Mouse (Mus musculus): ENCODE results near the gene Slc5a5. TPM values are rescaled to one million over a fixed set of nuclear protein-coding genes. Genes with fewer than 3 reads are reported as not detected.
A peak's percentile ranks its signal among the peaks of the same experiment; 100 is the strongest.

Slc5a5 gene
- total and polyA plus RNA-seq, 3 experiments, result 0.10 to 0.12 TPM; not detected in 1

- DNase-seq, result peak; percentile 76
Measured at GRCm38 (mm10) chr8:70833520-70833919, 59.0 kb downstream of the Slc5a5 start.

- peak; percentile 46 for DNase-seq
Measured at GRCm38 (mm10) chr8:70833018-70833482, 59.5 kb downstream of the Slc5a5 start.

Small RNA genes lying within 50 kb of the gene (microRNA-seq; reads per million reads assigned to microRNA genes)
- 0 to 0.41 reads per million in 2 experiments for gene Mir1969
- gene Mir7067, result 0 reads per million in 2 experiments

Other genes with a start within 250 kb of the Slc5a5 start
- 100 to 1,000 TPM; 115 to 127 TPM for gene Pgpep1, start 232.4 kb downstream of the Slc5a5 start, total RNA-seq (2021)
- gene Pgpep1, start 232.4 kb downstream of the Slc5a5 start, polyA plus RNA-seq (2012; rRNA removed), result 115 and 117 TPM in 2 replicates
- 10 to 100 TPM; 65.2 to 88.5 TPM for gene Lsm4, start 219.5 kb downstream of the Slc5a5 start, total RNA-seq (2021)
- gene Lsm4, start 219.5 kb downstream of the Slc5a5 start, polyA plus RNA-seq (2012; rRNA removed), result 81.3 and 112 TPM in 2 replicates
- 100 to 1,000 TPM; 214 to 246 TPM for gene Jund, start 193.8 kb downstream of the Slc5a5 start, total RNA-seq (2021)
- gene Jund, start 193.8 kb downstream of the Slc5a5 start, polyA plus RNA-seq (2012; rRNA removed), result 1,009 and 1,256 TPM in 2 replicates
- under 1 TPM in 1 of 2 experiments, not detected in 1; 0.12 TPM for gene Iqcn, start 189.3 kb downstream of the Slc5a5 start, total RNA-seq (2021)
- gene Iqcn, start 189.3 kb downstream of the Slc5a5 start, polyA plus RNA-seq (2012; rRNA removed), result 0.25 and 0.28 TPM in 2 replicates
- gene Gm3336, start 174.2 kb downstream of the Slc5a5 start, total RNA-seq (2021), result under 1 TPM in 1 of 2 experiments, not detected in 1; 0.69 TPM
- gene Gm3336, start 174.2 kb downstream of the Slc5a5 start, polyA plus RNA-seq (2012; rRNA removed), result 0.51 and 0.97 TPM in 2 replicates
- 1 to 10 TPM in 1 of 2 experiments, under 1 TPM in 1; 0.76 to 1.0 TPM for gene Pde4c, start 169.0 kb downstream of the Slc5a5 start, total RNA-seq (2021)
- 2.9 and 3.3 TPM in 2 replicates for gene Pde4c, start 169.0 kb downstream of the Slc5a5 start, polyA plus RNA-seq (2012; rRNA removed)
- 10 to 100 TPM; 49.1 to 85.5 TPM for gene Rab3a, start 138.1 kb downstream of the Slc5a5 start, total RNA-seq (2021)
- 141 and 152 TPM in 2 replicates for gene Rab3a, start 138.1 kb downstream of the Slc5a5 start, polyA plus RNA-seq (2012; rRNA removed)
- gene Mpv17l2, start 131.8 kb downstream of the Slc5a5 start, total RNA-seq (2021), result 100 to 1,000 TPM; 108 to 132 TPM
- gene Mpv17l2, start 131.8 kb downstream of the Slc5a5 start, polyA plus RNA-seq (2012; rRNA removed), result 359 and 417 TPM in 2 replicates
- 10 to 100 TPM; 37.2 to 49.0 TPM for gene Pik3r2, start 116.0 kb downstream of the Slc5a5 start, total RNA-seq (2021)
- gene Pik3r2, start 116.0 kb downstream of the Slc5a5 start, polyA plus RNA-seq (2012; rRNA removed), result 296 and 305 TPM in 2 replicates
- gene Mast3, start 87.7 kb downstream of the Slc5a5 start, total RNA-seq (2021), result 10 to 100 TPM; 18.9 to 20.5 TPM
- 91.5 and 91.7 TPM in 2 replicates for gene Mast3, start 87.7 kb downstream of the Slc5a5 start, polyA plus RNA-seq (2012; rRNA removed)
- under 1 TPM in 1 of 2 experiments, not detected in 1; 0.10 TPM for gene Il12rb1, start 84.3 kb downstream of the Slc5a5 start, total RNA-seq (2021)
- gene Il12rb1, start 84.3 kb downstream of the Slc5a5 start, polyA plus RNA-seq (2012; rRNA removed), result 0.28 and 0.41 TPM in 2 replicates
- 10 to 100 TPM in 1 of 2 experiments, 1 to 10 TPM in 1; 9.0 to 10.8 TPM for gene Arrdc2, start 53.0 kb downstream of the Slc5a5 start, total RNA-seq (2021)
- gene Arrdc2, start 53.0 kb downstream of the Slc5a5 start, polyA plus RNA-seq (2012; rRNA removed), result 60.7 and 72.6 TPM in 2 replicates
- gene Kcnn1, start 29.5 kb downstream of the Slc5a5 start, total RNA-seq (2021), result 1 to 10 TPM; 1.6 to 5.0 TPM
- gene Kcnn1, start 29.5 kb downstream of the Slc5a5 start, polyA plus RNA-seq (2012; rRNA removed), result 10.0 and 12.9 TPM in 2 replicates
- gene Ccdc124, start 18.8 kb downstream of the Slc5a5 start, total RNA-seq (2021), result 10 to 100 TPM; 65.0 TPM
- gene Ccdc124, start 18.8 kb downstream of the Slc5a5 start, polyA plus RNA-seq (2012; rRNA removed), result 52.5 and 58.3 TPM in 2 replicates
- 1,000 to 10,000 TPM; 1,392 to 1,465 TPM for gene Rpl18a, start 4.7 kb upstream of the Slc5a5 start, total RNA-seq (2021)
- 4,067 and 4,322 TPM in 2 replicates for gene Rpl18a, start 4.7 kb upstream of the Slc5a5 start, polyA plus RNA-seq (2012; rRNA removed)
- 10 to 100 TPM; 30.7 to 35.6 TPM for gene Map1s, start 13.2 kb upstream of the Slc5a5 start, total RNA-seq (2021)
- gene Map1s, start 13.2 kb upstream of the Slc5a5 start, polyA plus RNA-seq (2012; rRNA removed), result 100 and 105 TPM in 2 replicates